Mouse (Mus musculus) gonadal fat pad, adult 2 months (tissue): ENCODE data around the gene A530032D15Rik. TPM values are rescaled to one million over a fixed set of nuclear protein-coding genes. Genes with fewer than 3 reads are reported as not detected.
"Not testable (repeated sequence)": the region's sequence is repeated elsewhere in the genome, so short reads cannot be mapped to it uniquely, and the experiment has no call there.

Experiments
- DNase-seq: peaks from one replicate; pipeline ENCODE4 v3.0.0-alpha.2; 2012; ENCODE audit warnings: low read depth
- polyA plus RNA-seq: library from polyadenylated mRNA; depleted of rRNA; stranded (reverse); fragments of >200 nt; gene quantifications from 2 replicates; pipeline ENCODE4 v1.2.3, GENCODE M21; 2012; rRNA removed

Gene A530032D15Rik
- polyA plus RNA-seq, result not detected in 2 replicates

DNA sequence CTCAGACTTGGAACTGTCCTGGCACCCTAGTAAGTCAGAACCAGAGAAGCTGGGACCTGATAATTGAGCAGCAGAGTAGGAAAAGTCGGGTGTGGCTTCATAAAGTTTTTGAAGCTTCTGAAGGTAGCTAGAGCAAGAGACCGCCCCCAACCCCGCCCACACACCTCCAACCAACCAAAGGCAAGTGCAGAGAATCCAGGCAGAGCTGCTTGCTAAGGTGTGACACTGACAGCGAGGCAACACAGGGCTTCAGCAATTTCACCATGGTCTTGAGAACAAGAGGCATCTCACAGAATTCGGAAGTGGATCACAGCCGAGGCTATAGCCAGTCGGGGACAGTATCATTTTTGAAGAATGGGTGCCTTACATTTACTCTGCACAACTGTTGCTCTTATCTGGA, at the start of gene A530032D15Rik:
TSS of gene A530032D15Rik (minus strand) at position 101 of the 400 bp plus-strand sequence.
- DNase-seq, result not testable (repeated sequence)

DNA sequence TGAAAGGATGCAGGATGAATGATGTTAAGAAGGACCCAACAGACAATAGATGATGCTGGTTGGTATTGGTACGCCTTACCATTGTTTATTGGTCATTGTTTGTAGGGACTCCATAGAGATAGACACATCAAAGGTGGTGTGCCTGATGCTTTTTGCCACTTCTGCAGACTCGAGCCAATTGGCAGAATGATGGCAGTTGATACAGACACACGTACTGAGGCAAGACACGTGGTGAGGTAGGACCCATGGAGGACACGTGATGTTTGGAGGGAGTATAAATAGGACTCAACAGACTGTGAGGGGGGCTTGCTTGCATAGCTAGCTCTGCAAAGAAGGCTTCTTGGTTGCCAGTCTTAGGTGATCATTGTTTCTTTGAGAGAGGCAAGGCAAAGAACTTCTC, 45.5 kb upstream of the A530032D15Rik start:
- DNase-seq, result not testable (repeated sequence)

DNA sequence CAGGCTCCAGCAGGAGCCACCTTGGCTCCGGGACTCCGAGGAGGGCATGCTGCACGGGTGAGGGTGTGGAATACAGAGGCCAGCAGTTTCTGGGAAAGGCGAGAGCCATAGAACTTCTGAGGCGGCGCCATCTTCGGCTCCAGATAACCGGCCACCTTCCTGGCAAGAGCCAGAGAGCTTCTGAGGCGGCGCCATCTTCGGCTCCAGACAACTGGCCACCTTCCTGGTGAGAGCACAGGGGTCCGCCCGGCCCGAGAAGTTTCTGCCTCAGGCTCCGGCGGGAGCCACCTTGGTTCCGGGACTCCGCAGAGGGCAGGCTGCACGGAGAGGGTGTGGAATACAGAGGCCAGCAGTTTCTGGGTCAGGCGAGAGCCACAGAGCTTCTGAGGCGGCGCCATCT, 24.0 kb upstream of the A530032D15Rik start:
- not testable (repeated sequence) for DNase-seq

- not testable (repeated sequence) for DNase-seq
These were observed 12.2 kb upstream of the A530032D15Rik start for GRCm38 (mm10) chr1:85121841-85122240.

GRCm38 (mm10) chr1:85118341-85118740, 8.7 kb upstream of the A530032D15Rik start:
- not testable (repeated sequence) for DNase-seq

DNA sequence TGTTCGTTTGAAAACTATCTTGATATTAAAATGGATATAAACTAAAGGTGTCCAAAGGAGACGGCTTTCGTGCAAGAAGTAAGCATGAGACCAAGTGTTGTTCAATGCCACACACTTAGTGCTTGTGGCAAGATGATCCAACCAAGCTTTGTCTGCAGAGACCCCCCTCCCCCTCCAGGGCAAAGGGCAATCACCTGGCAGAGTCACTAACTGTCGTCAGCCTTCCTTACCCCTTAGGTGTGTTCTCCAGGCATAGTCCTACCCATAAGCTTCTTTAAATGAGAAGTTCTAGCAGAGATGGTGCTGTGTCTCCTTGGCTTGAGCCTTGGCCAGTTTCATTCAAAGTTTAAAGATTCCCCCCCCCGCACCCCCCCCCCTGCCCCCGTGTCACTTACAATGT, 7.9 kb upstream of the A530032D15Rik start:
- DNase-seq, result not testable (repeated sequence)

GRCm38 (mm10) chr1:85114666-85115402, 5.2 kb upstream of the A530032D15Rik start:
- DNase-seq, result not testable (repeated sequence)

GRCm38 (mm10) chr1:85114078-85114477, 4.4 kb upstream of the A530032D15Rik start:
- DNase-seq, result not testable (repeated sequence)

DNA sequence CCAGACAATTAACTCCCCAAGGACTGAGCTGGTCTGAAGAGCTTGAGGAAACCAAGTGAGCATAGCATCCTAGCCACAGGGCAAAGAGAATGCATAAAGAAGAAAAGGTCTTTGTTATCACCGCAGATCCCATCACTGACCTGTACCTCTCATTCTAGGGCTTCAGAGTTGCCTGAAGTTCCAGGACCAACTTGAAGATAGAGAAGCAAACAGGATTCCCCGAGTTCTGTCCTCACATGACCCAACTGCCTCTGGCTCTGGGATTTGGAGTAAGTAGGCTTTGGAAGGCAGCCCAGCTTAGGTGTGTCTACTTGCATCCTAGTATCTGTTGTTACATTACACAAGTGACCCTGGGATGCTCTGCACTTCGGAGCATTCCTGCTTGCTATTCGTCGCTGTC, 3.2 kb upstream of the A530032D15Rik start:
- DNase-seq, result not testable (repeated sequence)

- not testable (repeated sequence) for DNase-seq
These were observed 2.6 kb upstream of the A530032D15Rik start for GRCm38 (mm10) chr1:85112266-85112665.

GRCm38 (mm10) chr1:85111572-85111971, 1.9 kb upstream of the A530032D15Rik start:
- not testable (repeated sequence) for DNase-seq

- not testable (repeated sequence) for DNase-seq
These were observed 1.2 kb upstream of the A530032D15Rik start for GRCm38 (mm10) chr1:85110876-85111275.

DNA sequence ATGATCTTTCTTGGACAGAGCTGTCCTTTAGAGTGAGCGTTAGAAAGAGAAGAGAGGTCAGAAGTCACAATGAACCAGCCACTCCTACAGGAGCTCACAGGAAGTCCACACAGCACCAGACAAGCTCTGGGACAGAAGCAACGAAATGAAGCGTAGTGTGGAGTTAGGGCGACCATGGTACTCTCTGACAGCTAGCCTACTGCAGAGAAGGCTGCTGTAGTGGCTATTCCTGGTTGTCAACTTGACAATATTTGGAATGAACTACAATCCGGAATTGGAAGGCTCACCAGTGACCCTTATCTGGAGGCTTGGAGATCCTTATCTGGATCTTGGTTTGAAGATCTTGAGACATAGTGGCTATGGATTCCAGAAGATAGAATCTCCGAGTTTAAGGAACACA, 3.6 kb downstream of the A530032D15Rik start:
- DNase-seq, result not testable (repeated sequence)

DNA sequence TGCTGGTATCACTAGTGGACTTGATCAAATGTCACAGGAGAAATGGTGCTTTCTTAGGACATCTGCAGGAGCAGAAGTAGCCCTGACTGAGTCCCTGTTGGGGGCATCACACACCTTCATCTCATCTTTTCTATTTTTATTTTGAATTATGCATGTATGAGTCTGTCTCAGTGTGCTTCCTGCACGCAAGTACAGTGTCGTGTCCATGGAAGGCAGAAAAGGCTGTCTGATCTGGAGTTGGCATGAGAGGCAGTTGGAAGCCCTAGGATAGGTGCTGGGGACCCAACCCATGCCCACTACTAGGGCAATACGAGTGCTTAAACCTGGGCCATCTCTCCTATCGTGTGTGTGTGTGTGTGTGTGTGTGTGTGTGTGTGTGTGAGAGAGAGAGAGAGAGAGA, 4.3 kb downstream of the A530032D15Rik start:
- not testable (repeated sequence) for DNase-seq

DNA sequence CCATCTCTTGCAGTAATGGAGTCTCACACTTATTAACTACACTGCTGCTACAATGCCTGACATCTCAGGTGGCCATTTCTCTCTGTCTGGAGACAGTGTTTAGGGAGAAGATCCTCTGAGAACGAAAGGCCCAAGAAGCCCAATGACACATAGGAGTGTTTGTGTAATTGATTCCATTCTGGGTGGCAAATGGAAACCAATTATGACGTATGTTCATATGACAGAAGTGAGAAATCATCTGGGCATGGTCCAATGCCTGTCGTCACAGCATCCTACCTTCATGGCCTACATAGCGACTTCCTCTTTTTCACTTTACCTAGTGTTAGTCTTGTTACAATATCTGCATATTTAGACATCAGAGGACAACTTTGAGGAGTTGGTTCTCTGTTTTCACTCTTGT, 7.9 kb downstream of the A530032D15Rik start:
- DNase-seq, result not testable (repeated sequence)

GRCm38 (mm10) chr1:85099864-85100263, 9.8 kb downstream of the A530032D15Rik start, which contains the start of gene Gm10553:
Gene Gm10553, plus strand, starts transcription at chr1:85100164.
- DNase-seq, result not testable (repeated sequence)

GRCm38 (mm10) chr1:85099081-85099480, 10.6 kb downstream of the A530032D15Rik start:
- not testable (repeated sequence) for DNase-seq

DNA sequence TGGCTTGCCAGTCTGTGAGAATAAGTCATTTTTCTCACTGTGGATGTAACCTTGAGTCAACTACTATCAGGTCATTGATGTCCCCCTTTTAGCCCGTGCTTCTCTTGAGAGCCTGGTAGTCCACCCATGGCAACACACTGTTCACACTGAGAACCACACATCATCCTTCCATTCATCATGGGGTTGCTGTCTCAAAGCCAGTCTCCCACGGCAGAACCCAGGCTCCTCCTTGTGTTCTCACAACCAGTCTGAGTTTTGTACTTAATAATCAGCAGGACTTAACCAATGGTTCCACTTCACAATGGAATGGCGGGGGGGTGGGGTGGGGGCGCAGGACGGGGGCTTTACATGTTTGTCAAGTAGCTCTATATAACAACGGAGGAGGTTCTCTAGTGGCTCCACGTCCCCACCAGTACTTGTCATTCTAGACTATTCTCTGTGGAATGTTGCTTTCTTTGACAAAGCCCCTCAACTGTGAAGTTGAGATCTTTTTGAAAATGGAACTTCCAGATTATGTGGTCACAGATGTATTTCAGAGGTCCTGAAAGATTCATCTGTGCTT, 16.6 kb downstream of the A530032D15Rik start:
- not testable (repeated sequence) for DNase-seq

GRCm38 (mm10) chr1:85092169-85092568, 17.5 kb downstream of the A530032D15Rik start:
- DNase-seq, result not testable (repeated sequence)

DNA sequence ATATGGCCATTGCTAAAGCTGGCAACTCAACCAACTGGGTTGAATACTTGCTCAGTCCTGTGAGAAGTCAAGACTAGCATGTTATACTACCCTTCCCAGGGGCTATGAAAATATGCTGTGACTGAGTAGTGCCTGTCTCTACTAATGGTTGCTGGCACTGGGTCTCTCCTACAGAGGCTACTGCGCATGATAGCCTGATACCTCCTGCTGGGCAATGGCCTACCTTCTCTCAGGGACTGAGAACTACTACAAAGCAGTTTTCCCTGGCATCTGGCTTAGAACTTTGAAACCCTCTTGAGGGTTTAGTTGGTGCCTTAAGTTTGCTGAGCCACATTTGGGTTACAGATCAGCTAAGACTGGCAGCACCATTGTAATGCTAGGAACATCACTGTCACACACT, 23.4 kb downstream of the A530032D15Rik start:
- DNase-seq, result not testable (repeated sequence)

GRCm38 (mm10) chr1:85084803-85085202, 24.9 kb downstream of the A530032D15Rik start:
- not testable (repeated sequence) for DNase-seq

- not testable (repeated sequence) for DNase-seq
These were observed 36.6 kb downstream of the A530032D15Rik start for GRCm38 (mm10) chr1:85073099-85073498.

DNA sequence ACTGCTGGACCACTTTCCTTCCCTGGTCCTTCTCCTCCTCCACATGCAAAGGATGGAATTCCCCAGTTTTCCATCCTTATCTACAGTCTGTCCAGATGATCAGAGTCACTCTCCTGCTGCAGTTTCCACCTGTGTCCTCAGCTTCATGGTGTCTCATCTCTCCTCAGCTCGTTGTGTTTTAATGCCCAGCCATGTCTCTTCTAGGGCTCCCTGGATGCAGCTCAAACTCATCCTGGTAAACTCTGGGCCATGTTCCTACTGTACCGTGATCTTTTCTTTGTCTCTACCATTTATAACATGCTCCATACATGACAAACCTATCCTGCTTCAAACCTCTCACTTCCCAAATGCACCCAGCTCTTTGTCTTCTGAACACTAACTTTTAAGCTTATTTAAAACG, 38.0 kb downstream of the A530032D15Rik start:
- DNase-seq, result not testable (repeated sequence)
